Mouse (Mus musculus): ENCODE results near the gene Anapc11. TPM values are rescaled to one million over a fixed set of nuclear protein-coding genes. Genes with fewer than 3 reads are reported as not detected.

Anapc11 gene
- polyA plus RNA-seq, 2 experiments = 190 to 248 TPM

- WGBS = 67% methylated on average over 3 of the region's 3 CpGs
- DNase-seq (ENCODE audit: low spot score) = no peak
- Histone ChIP-seq H3K4me2 (replicated peaks; ENCODE audit: low read depth, low read length, severe bottlenecking) (no peak overlapping the region), H3K4me3 (replicated peaks; ENCODE audit: low read length) (no peak overlapping the region), H3K9me3 (ENCODE audit: control insufficient read depth, low read length) (no peaks in the 10 kb centered on the region), H3K4me1 (ENCODE audit: control insufficient read depth, insufficient read depth, low read length) (no peaks in the 10 kb centered on the region; the same call in 1 of the 2 replicates), H3K27ac (replicated peaks; ENCODE audit: low read depth, low read length) (no peak overlapping the region), H3K9ac (ENCODE audit: low read depth, low read length, severe bottlenecking) (no peak overlapping the region), H3K36me3 (ENCODE audit: control insufficient read depth, insufficient read depth, low read length) (no peaks in the 10 kb centered on the region), H3K27me3 (ENCODE audit: control insufficient read depth, insufficient read depth, low read length) (peaks cover 17% of the 10 kb centered on the region)
- no peak for ATAC-seq (ENCODE audit: low FRiP score, low read depth)
- TF ChIP-seq POLR2A (IDR thresholded peaks at IDR 0.05; ENCODE audit: borderline replicate concordance, extremely low read depth, insufficient read depth, insufficient read length) = no peak
These were observed 56.5 kb downstream of the Anapc11 start for GRCm38 (mm10) chr11:120654741-120655140.

- no peak for DNase-seq (ENCODE audit: low spot score)
- Histone ChIP-seq H3K9me3 (ENCODE audit: control insufficient read depth, low read length) (no peaks in the 10 kb centered on the region), H3K27me3 (ENCODE audit: control insufficient read depth, insufficient read depth, low read length) (peaks cover 43% of the 10 kb centered on the region), H3K9ac (ENCODE audit: low read depth, low read length, severe bottlenecking) (no peak overlapping the region), H3K4me3 (replicated peaks; ENCODE audit: low read length) (no peak overlapping the region), H3K36me3 (ENCODE audit: control insufficient read depth, insufficient read depth, low read length) (no peaks in the 10 kb centered on the region), H3K4me2 (replicated peaks; ENCODE audit: low read depth, low read length, severe bottlenecking) (no peak overlapping the region), H3K4me1 (ENCODE audit: control insufficient read depth, insufficient read depth, low read length) (peaks cover 6% of the 10 kb centered on the region), H3K27ac (replicated peaks; ENCODE audit: low read depth, low read length) (no peak overlapping the region)
- no peak for ATAC-seq (ENCODE audit: low FRiP score, low read depth)
- 89% methylated on average over 4 of the region's 4 CpGs for WGBS
- no peak for TF ChIP-seq POLR2A (IDR thresholded peaks at IDR 0.05; ENCODE audit: borderline replicate concordance, extremely low read depth, insufficient read depth, insufficient read length)
These were observed 59.1 kb downstream of the Anapc11 start for GRCm38 (mm10) chr11:120657301-120657700.

Small RNAs within 50 kb of the gene (microRNA-seq; reads per million reads assigned to microRNA genes)
- 0.69 reads per million for gene Mir6936

Other genes starting within 250 kb of the Anapc11 start
Only the 30 nearest of the 35 such genes appear.
- 51.5 and 59.2 TPM in 2 replicates for gene Nploc4, start 160.7 kb upstream of the Anapc11 start, polyA plus RNA-seq (2012; rRNA removed)
- 38.8 and 41.8 TPM in 2 replicates for gene Nploc4, start 160.7 kb upstream of the Anapc11 start, polyA plus RNA-seq (2014; fragmentation: Nextera tagmentation; extraction: Ambion mirVana)
- gene Tspan10, start 155.8 kb upstream of the Anapc11 start, polyA plus RNA-seq (2012; rRNA removed) = 0.20 and 0.23 TPM in 2 replicates
- gene Tspan10, start 155.8 kb upstream of the Anapc11 start, polyA plus RNA-seq (2014; fragmentation: Nextera tagmentation; extraction: Ambion mirVana) = not detected in 2 replicates
- 0.31 and 0.70 TPM in 2 replicates for gene Pde6g, start 144.9 kb upstream of the Anapc11 start, polyA plus RNA-seq (2012; rRNA removed)
- not detected in 2 replicates for gene Pde6g, start 144.9 kb upstream of the Anapc11 start, polyA plus RNA-seq (2014; fragmentation: Nextera tagmentation; extraction: Ambion mirVana)
- 12.3 and 14.7 TPM in 2 replicates for gene Oxld1, start 140.4 kb upstream of the Anapc11 start, polyA plus RNA-seq (2012; rRNA removed)
- gene Oxld1, start 140.4 kb upstream of the Anapc11 start, polyA plus RNA-seq (2014; fragmentation: Nextera tagmentation; extraction: Ambion mirVana) = 12.8 and 14.3 TPM in 2 replicates
- gene Ccdc137, start 140.3 kb upstream of the Anapc11 start, polyA plus RNA-seq (2012; rRNA removed) = 42.1 and 43.0 TPM in 2 replicates
- 29.2 TPM in 2 replicates for gene Ccdc137, start 140.3 kb upstream of the Anapc11 start, polyA plus RNA-seq (2014; fragmentation: Nextera tagmentation; extraction: Ambion mirVana)
- gene Arl16, start 130.8 kb upstream of the Anapc11 start, polyA plus RNA-seq (2012; rRNA removed) = 45.2 and 52.7 TPM in 2 replicates
- 48.9 and 49.7 TPM in 2 replicates for gene Arl16, start 130.8 kb upstream of the Anapc11 start, polyA plus RNA-seq (2014; fragmentation: Nextera tagmentation; extraction: Ambion mirVana)
- gene Mrpl12, start 113.8 kb upstream of the Anapc11 start, polyA plus RNA-seq (2012; rRNA removed) = 87.0 and 101 TPM in 2 replicates
- gene Mrpl12, start 113.8 kb upstream of the Anapc11 start, polyA plus RNA-seq (2014; fragmentation: Nextera tagmentation; extraction: Ambion mirVana) = 127 and 142 TPM in 2 replicates
- 54.4 and 75.1 TPM in 2 replicates for gene Slc25a10, start 106.6 kb upstream of the Anapc11 start, polyA plus RNA-seq (2012; rRNA removed)
- 44.1 and 44.4 TPM in 2 replicates for gene Slc25a10, start 106.6 kb upstream of the Anapc11 start, polyA plus RNA-seq (2014; fragmentation: Nextera tagmentation; extraction: Ambion mirVana)
- gene Gcgr, start 67.7 kb upstream of the Anapc11 start, polyA plus RNA-seq (2012; rRNA removed) = 11.2 and 15.0 TPM in 2 replicates
- 4.9 and 6.3 TPM in 2 replicates for gene Gcgr, start 67.7 kb upstream of the Anapc11 start, polyA plus RNA-seq (2014; fragmentation: Nextera tagmentation; extraction: Ambion mirVana)
- 203 and 265 TPM in 2 replicates for gene Mcrip1, start 48.7 kb upstream of the Anapc11 start, polyA plus RNA-seq (2012; rRNA removed)
- 271 and 274 TPM in 2 replicates for gene Mcrip1, start 48.7 kb upstream of the Anapc11 start, polyA plus RNA-seq (2014; fragmentation: Nextera tagmentation; extraction: Ambion mirVana)
- gene Ppp1r27, start 47.3 kb upstream of the Anapc11 start, polyA plus RNA-seq (2012; rRNA removed) = 2.7 and 3.7 TPM in 2 replicates
- 3.3 and 3.5 TPM in 2 replicates for gene Ppp1r27, start 47.3 kb upstream of the Anapc11 start, polyA plus RNA-seq (2014; fragmentation: Nextera tagmentation; extraction: Ambion mirVana)
- gene P4hb, start 25.2 kb upstream of the Anapc11 start, polyA plus RNA-seq (2012; rRNA removed) = 569 and 645 TPM in 2 replicates
- 968 and 988 TPM in 2 replicates for gene P4hb, start 25.2 kb upstream of the Anapc11 start, polyA plus RNA-seq (2014; fragmentation: Nextera tagmentation; extraction: Ambion mirVana)
- gene Arhgdia, start 16.8 kb upstream of the Anapc11 start, polyA plus RNA-seq (2012; rRNA removed) = 610 and 750 TPM in 2 replicates
- 566 and 572 TPM in 2 replicates for gene Arhgdia, start 16.8 kb upstream of the Anapc11 start, polyA plus RNA-seq (2014; fragmentation: Nextera tagmentation; extraction: Ambion mirVana)
- gene Alyref, start 56 bp upstream of the Anapc11 start, polyA plus RNA-seq (2012; rRNA removed) = 96.8 and 143 TPM in 2 replicates
- gene Alyref, start 56 bp upstream of the Anapc11 start, polyA plus RNA-seq (2014; fragmentation: Nextera tagmentation; extraction: Ambion mirVana) = 478 TPM in 2 replicates
- 2.1 and 3.3 TPM in 2 replicates for gene Npb, start 10.1 kb downstream of the Anapc11 start, polyA plus RNA-seq (2012; rRNA removed)
- gene Npb, start 10.1 kb downstream of the Anapc11 start, polyA plus RNA-seq (2014; fragmentation: Nextera tagmentation; extraction: Ambion mirVana) = 2.1 and 2.7 TPM in 2 replicates
- gene Pcyt2, start 19.5 kb downstream of the Anapc11 start, polyA plus RNA-seq (2012; rRNA removed) = 247 and 305 TPM in 2 replicates
- 101 and 119 TPM in 2 replicates for gene Pcyt2, start 19.5 kb downstream of the Anapc11 start, polyA plus RNA-seq (2014; fragmentation: Nextera tagmentation; extraction: Ambion mirVana)
- gene Sirt7, start 26.8 kb downstream of the Anapc11 start, polyA plus RNA-seq (2012; rRNA removed) = 43.7 and 47.0 TPM in 2 replicates
- gene Sirt7, start 26.8 kb downstream of the Anapc11 start, polyA plus RNA-seq (2014; fragmentation: Nextera tagmentation; extraction: Ambion mirVana) = 27.5 and 28.9 TPM in 2 replicates
- gene Mafg, start 35.2 kb downstream of the Anapc11 start, polyA plus RNA-seq (2012; rRNA removed) = 56.9 and 67.7 TPM in 2 replicates
- gene Mafg, start 35.2 kb downstream of the Anapc11 start, polyA plus RNA-seq (2014; fragmentation: Nextera tagmentation; extraction: Ambion mirVana) = 26.1 and 30.5 TPM in 2 replicates
- 66.4 and 78.8 TPM in 2 replicates for gene Pycr1, start 45.3 kb downstream of the Anapc11 start, polyA plus RNA-seq (2012; rRNA removed)
- gene Pycr1, start 45.3 kb downstream of the Anapc11 start, polyA plus RNA-seq (2014; fragmentation: Nextera tagmentation; extraction: Ambion mirVana) = 50.3 and 56.9 TPM in 2 replicates
- 0.22 and 0.60 TPM in 2 replicates for gene Myadml2, start 49.7 kb downstream of the Anapc11 start, polyA plus RNA-seq (2012; rRNA removed)
- gene Myadml2, start 49.7 kb downstream of the Anapc11 start, polyA plus RNA-seq (2014; fragmentation: Nextera tagmentation; extraction: Ambion mirVana) = 0.68 and 1.6 TPM in 2 replicates
- gene Notum, start 62.8 kb downstream of the Anapc11 start, polyA plus RNA-seq (2012; rRNA removed) = 12.8 and 17.7 TPM in 2 replicates
- 4.6 and 4.7 TPM in 2 replicates for gene Notum, start 62.8 kb downstream of the Anapc11 start, polyA plus RNA-seq (2014; fragmentation: Nextera tagmentation; extraction: Ambion mirVana)
- 73.9 and 88.6 TPM in 2 replicates for gene Aspscr1, start 74.6 kb downstream of the Anapc11 start, polyA plus RNA-seq (2012; rRNA removed)
- gene Aspscr1, start 74.6 kb downstream of the Anapc11 start, polyA plus RNA-seq (2014; fragmentation: Nextera tagmentation; extraction: Ambion mirVana) = 96.1 and 101 TPM in 2 replicates
- gene Cenpx, start 115.3 kb downstream of the Anapc11 start, polyA plus RNA-seq (2012; rRNA removed) = 101 and 107 TPM in 2 replicates
- gene Cenpx, start 115.3 kb downstream of the Anapc11 start, polyA plus RNA-seq (2014; fragmentation: Nextera tagmentation; extraction: Ambion mirVana) = 159 and 161 TPM in 2 replicates
- 91.3 and 98.3 TPM in 2 replicates for gene Lrrc45, start 115.5 kb downstream of the Anapc11 start, polyA plus RNA-seq (2012; rRNA removed)
- 48.1 and 51.7 TPM in 2 replicates for gene Lrrc45, start 115.5 kb downstream of the Anapc11 start, polyA plus RNA-seq (2014; fragmentation: Nextera tagmentation; extraction: Ambion mirVana)
- gene Rac3, start 123.0 kb downstream of the Anapc11 start, polyA plus RNA-seq (2012; rRNA removed) = 90.1 and 95.1 TPM in 2 replicates
- 14.1 and 18.3 TPM in 2 replicates for gene Rac3, start 123.0 kb downstream of the Anapc11 start, polyA plus RNA-seq (2014; fragmentation: Nextera tagmentation; extraction: Ambion mirVana)
- 18.5 and 21.4 TPM in 2 replicates for gene Dcxr, start 128.9 kb downstream of the Anapc11 start, polyA plus RNA-seq (2012; rRNA removed)
- gene Dcxr, start 128.9 kb downstream of the Anapc11 start, polyA plus RNA-seq (2014; fragmentation: Nextera tagmentation; extraction: Ambion mirVana) = 21.8 and 26.2 TPM in 2 replicates
- gene Cbr2, start 133.7 kb downstream of the Anapc11 start, polyA plus RNA-seq (2012; rRNA removed) = 11.9 and 19.6 TPM in 2 replicates
- gene Cbr2, start 133.7 kb downstream of the Anapc11 start, polyA plus RNA-seq (2014; fragmentation: Nextera tagmentation; extraction: Ambion mirVana) = 7.3 and 10.8 TPM in 2 replicates
- 1.8 and 1.9 TPM in 2 replicates for gene Hmga1b, start 164.4 kb downstream of the Anapc11 start, polyA plus RNA-seq (2012; rRNA removed)
- gene Hmga1b, start 164.4 kb downstream of the Anapc11 start, polyA plus RNA-seq (2014; fragmentation: Nextera tagmentation; extraction: Ambion mirVana) = 4.2 and 4.5 TPM in 2 replicates
- 61.0 and 79.7 TPM in 2 replicates for gene Rfng, start 185.8 kb downstream of the Anapc11 start, polyA plus RNA-seq (2012; rRNA removed)
- 36.8 and 39.0 TPM in 2 replicates for gene Rfng, start 185.8 kb downstream of the Anapc11 start, polyA plus RNA-seq (2014; fragmentation: Nextera tagmentation; extraction: Ambion mirVana)
- gene Gps1, start 185.9 kb downstream of the Anapc11 start, polyA plus RNA-seq (2012; rRNA removed) = 236 and 273 TPM in 2 replicates
- gene Gps1, start 185.9 kb downstream of the Anapc11 start, polyA plus RNA-seq (2014; fragmentation: Nextera tagmentation; extraction: Ambion mirVana) = 248 and 249 TPM in 2 replicates